Mouse (Mus musculus): Measurements from ENCODE around the gene Ak7.

DNA sequence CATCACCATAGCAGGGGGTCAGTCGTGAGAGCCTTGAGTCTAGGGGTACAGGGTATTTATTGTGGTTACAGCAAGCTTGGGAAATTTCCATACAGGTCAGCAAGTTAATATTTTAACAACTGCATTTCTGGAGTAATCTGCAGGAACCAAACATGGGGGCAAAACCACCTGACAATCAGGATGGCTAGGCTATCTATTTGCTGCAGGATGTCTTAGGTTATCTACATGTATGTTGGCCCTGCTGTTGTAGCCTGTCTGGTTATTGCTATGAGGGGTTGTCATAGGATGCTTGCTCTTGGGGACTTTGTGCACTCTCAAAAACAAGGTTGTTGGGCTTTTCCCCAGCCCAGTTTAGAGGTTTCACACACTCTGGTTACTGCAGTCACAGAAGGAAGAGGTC lies 18.8 kb downstream of the Ak7 start:
- TF ChIP-seq CTCF (IDR thresholded peaks at IDR 0.05; ENCODE audit: low read depth, low read length) (no peak), POLR2A (IDR thresholded peaks at IDR 0.05; ENCODE audit: extremely low read depth, insufficient read depth, low read length) (no peak)

All from liver, adult 2 months (tissue).